Mouse (Mus musculus) left cerebral cortex, adult 8-10 months (tissue): ENCODE results near the gene Ola1. TPM values are rescaled to one million over a fixed set of nuclear protein-coding genes. Genes with fewer than 3 reads are reported as not detected.

Experiments used
- DNase-seq, 2 experiments: peaks; one replicate each; pipeline ENCODE4 v3.0.0; 2022; ENCODE audit warnings: low spot score in 2 of 2
- total RNA-seq, 4 experiments: library from RNA; stranded (reverse); gene quantifications; 2 replicates each; pipeline ENCODE4 v1.2.4; 2022

Gene Ola1
- total RNA-seq, 4 experiments from 2014 or later: 88.6 to 104 (median 102) TPM

GRCm38 (mm10) chr2:73150526-73150925 lies 68.2 kb downstream of the Ola1 start:
- peak in 1 of 2 experiments; percentile 25 for DNase-seq

- DNase-seq: no peak
Observed at GRCm38 (mm10) chr2:73146111-73146510, 72.6 kb downstream of the Ola1 start.

- no peak for DNase-seq
Observed at GRCm38 (mm10) chr2:73143732-73144131, 75.0 kb downstream of the Ola1 start.

- DNase-seq: no peak
Observed at GRCm38 (mm10) chr2:73142832-73143470, 75.8 kb downstream of the Ola1 start.

GRCm38 (mm10) chr2:73132897-73133296 lies 85.8 kb downstream of the Ola1 start:
- no peak for DNase-seq

GRCm38 (mm10) chr2:73127686-73128085 lies 91.0 kb downstream of the Ola1 start:
- DNase-seq: no peak

- DNase-seq: no peak
Observed at GRCm38 (mm10) chr2:73118781-73119180, 99.9 kb downstream of the Ola1 start.

- DNase-seq: no peak
Observed at GRCm38 (mm10) chr2:73107089-73107488, 111.6 kb downstream of the Ola1 start.

GRCm38 (mm10) chr2:73096491-73096890 lies 122.2 kb downstream of the Ola1 start:
- DNase-seq: no peak

- DNase-seq: no peak
Observed at GRCm38 (mm10) chr2:73095300-73095699, 123.4 kb downstream of the Ola1 start.

GRCm38 (mm10) chr2:73093032-73093431 lies 125.7 kb downstream of the Ola1 start:
- DNase-seq: no peak

- no peak for DNase-seq
Observed at GRCm38 (mm10) chr2:73091302-73091701, 127.4 kb downstream of the Ola1 start.

- DNase-seq: no peak
Observed at GRCm38 (mm10) chr2:73087641-73088040, 131.1 kb downstream of the Ola1 start.

GRCm38 (mm10) chr2:73085669-73086304 lies 132.9 kb downstream of the Ola1 start:
- peak in 1 of 2 experiments; percentile 42 for DNase-seq

- peak in 1 of 2 experiments; percentile 28 for DNase-seq
Observed at GRCm38 (mm10) chr2:73082476-73082875, 136.2 kb downstream of the Ola1 start.

- no peak for DNase-seq
Observed at GRCm38 (mm10) chr2:73081861-73082260, 136.9 kb downstream of the Ola1 start.

- no peak for DNase-seq
Observed at GRCm38 (mm10) chr2:73080084-73080483, 138.6 kb downstream of the Ola1 start.

GRCm38 (mm10) chr2:73079311-73079710 lies 139.4 kb downstream of the Ola1 start:
- DNase-seq: no peak

- no peak for DNase-seq
Observed at GRCm38 (mm10) chr2:73073811-73074472, 144.8 kb downstream of the Ola1 start.

- no peak for DNase-seq
Observed at GRCm38 (mm10) chr2:73071201-73071600, 147.5 kb downstream of the Ola1 start.

- DNase-seq: no peak
Observed at GRCm38 (mm10) chr2:73070449-73071076, 148.2 kb downstream of the Ola1 start.

- no peak for DNase-seq
Observed at GRCm38 (mm10) chr2:73069223-73069825, 149.4 kb downstream of the Ola1 start.
